Mouse (Mus musculus): ENCODE data around the gene Col1a1. TPM values are rescaled to one million over a fixed set of nuclear protein-coding genes. Genes with fewer than 3 reads are reported as not detected.

Col1a1 gene
- polyA plus RNA-seq, 1 experiment, result 2.3 TPM

DNA sequence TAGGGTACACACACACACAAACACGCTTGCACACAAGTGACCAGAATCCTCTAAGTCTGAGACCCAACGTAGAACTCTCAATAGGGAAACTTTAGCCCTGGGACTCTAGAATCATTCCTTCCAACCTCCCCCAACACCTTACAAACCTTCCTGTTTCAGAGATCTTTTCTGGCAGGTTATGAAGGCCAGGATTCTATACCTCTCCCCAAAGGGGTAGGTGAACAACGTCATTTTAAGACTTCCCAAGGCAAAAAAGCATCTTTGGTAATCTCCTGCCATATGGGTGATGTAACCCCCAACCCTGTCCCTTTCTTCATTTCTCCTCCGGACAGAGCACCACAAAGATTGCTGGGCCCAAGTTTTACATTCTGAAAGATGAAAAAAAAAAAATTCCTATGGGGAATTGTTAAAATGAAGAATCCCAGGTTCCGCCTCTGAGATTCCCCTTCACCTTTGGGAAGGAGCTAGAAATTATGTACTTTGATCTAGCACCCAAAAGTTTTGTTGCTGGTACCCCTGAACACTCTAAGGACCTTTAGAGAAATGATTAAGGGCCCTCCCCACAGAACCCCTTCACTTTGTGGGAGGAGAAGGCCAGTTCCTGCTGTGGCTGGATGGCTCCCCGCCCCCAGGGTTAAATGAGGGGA lies 54.2 kb downstream of the Col1a1 start:
- H3ac ChIP-seq (ENCODE audit: control insufficient read depth, insufficient read length, low read depth), result peak overlapping the region; percentile 16
- peaks cover 44% of the 10 kb centered on the region for H3K79me2 ChIP-seq (ENCODE audit: control insufficient read depth, insufficient read depth)

DNA sequence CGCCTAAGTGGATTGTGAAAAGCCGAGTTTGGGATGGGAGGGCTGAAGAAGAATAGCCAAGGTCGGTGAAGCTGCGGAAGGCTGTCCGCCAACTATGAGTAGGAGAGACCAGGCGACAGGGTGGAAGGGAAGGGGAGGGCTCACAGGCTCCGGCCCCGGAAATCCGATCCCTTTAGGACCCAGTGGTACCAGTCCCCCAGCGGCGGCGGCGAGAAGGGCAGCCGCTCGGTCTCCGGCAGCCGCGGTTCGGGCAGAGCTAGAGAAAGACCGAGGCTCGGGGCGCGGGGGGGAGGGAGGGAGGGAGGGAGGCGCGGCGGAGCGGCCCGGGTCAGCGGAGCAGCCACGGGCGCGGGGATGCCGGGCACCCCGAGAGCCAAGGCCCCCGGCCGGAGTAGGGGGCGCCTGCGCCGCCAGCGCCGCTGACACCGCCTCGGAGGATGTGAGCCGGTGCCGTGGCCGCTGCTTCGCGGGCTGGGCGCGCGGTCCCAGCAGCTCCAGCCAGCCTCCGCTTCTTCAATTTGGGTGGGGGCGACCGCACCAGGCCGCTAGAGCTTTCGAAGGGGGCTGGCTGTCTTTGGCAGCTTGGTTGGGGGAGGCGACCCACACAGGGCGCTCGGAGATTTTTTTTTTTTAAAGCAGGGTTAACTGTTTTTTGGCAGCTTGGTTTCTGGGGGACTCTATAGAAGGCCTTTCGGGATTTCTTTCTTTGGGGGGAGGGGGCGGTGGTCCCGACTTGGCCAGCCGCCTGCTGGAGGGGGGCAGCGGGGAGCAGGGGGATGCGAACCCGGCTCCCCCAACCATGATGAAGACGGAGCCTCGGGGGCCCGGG lies 54.9 kb downstream of the Col1a1 start, which contains the start of gene Ppp1r9b:
Gene Ppp1r9b, plus strand, starts transcription at position 287 of the 829 bp plus-strand sequence.
- TF ChIP-seq MYOD1 (IDR thresholded peaks at IDR 0.05; ENCODE audit: control insufficient read depth, insufficient read length, low read depth), result no peak
- peaks cover 39% of the 10 kb centered on the region for H3K79me3 ChIP-seq (ENCODE audit: low read depth)
- peaks cover 18% of the 10 kb centered on the region for H3K36me3 ChIP-seq (ENCODE audit: control insufficient read depth, insufficient read depth)
- peak within 1 kb of the TSS; percentile 85 for H3ac ChIP-seq (ENCODE audit: control insufficient read depth, insufficient read length, low read depth)
- H3K27me3 ChIP-seq (ENCODE audit: control insufficient read depth, insufficient read depth, insufficient read length), result no peaks in the 10 kb centered on the region
- peaks cover 52% of the 10 kb centered on the region for H3K79me2 ChIP-seq (ENCODE audit: control insufficient read depth, insufficient read depth)
- H3K4me3 ChIP-seq (ENCODE audit: insufficient read depth, poor library complexity, severe bottlenecking), result peak within 1 kb of the TSS; percentile 79

More for the DNA sequence above, 54.2 kb downstream of the Col1a1 start:
- peaks cover 32% of the 10 kb centered on the region for H3K79me3 ChIP-seq (ENCODE audit: low read depth)
- peak overlapping the region; percentile 79 for H3K4me3 ChIP-seq (ENCODE audit: insufficient read depth, poor library complexity, severe bottlenecking)
- H3K27me3 ChIP-seq (ENCODE audit: control insufficient read depth, insufficient read depth, insufficient read length), result no peaks in the 10 kb centered on the region
- peaks cover 12% of the 10 kb centered on the region for H3K36me3 ChIP-seq (ENCODE audit: control insufficient read depth, insufficient read depth)
- no peak for TF ChIP-seq MYOD1 (IDR thresholded peaks at IDR 0.05; ENCODE audit: control insufficient read depth, insufficient read length, low read depth)
- TF ChIP-seq CTCF (IDR thresholded peaks at IDR 0.05; ENCODE audit: control insufficient read depth, insufficient read depth, insufficient read length), result no peak
- TF ChIP-seq MAX (IDR thresholded peaks at IDR 0.05), result no peak
- TF ChIP-seq USF1 (IDR thresholded peaks at IDR 0.05; ENCODE audit: low read depth), result no peak
- no peak for TF ChIP-seq CEBPB (IDR thresholded peaks at IDR 0.05; ENCODE audit: low read depth)
- no peak for TF ChIP-seq FOSL1 (IDR thresholded peaks at IDR 0.05; ENCODE audit: insufficient read depth, low read length, poor library complexity, severe bottlenecking)
- no peak for TF ChIP-seq MYOG (IDR thresholded peaks at IDR 0.05; ENCODE audit: control insufficient read depth, extremely low read depth, insufficient read length)

DNA sequence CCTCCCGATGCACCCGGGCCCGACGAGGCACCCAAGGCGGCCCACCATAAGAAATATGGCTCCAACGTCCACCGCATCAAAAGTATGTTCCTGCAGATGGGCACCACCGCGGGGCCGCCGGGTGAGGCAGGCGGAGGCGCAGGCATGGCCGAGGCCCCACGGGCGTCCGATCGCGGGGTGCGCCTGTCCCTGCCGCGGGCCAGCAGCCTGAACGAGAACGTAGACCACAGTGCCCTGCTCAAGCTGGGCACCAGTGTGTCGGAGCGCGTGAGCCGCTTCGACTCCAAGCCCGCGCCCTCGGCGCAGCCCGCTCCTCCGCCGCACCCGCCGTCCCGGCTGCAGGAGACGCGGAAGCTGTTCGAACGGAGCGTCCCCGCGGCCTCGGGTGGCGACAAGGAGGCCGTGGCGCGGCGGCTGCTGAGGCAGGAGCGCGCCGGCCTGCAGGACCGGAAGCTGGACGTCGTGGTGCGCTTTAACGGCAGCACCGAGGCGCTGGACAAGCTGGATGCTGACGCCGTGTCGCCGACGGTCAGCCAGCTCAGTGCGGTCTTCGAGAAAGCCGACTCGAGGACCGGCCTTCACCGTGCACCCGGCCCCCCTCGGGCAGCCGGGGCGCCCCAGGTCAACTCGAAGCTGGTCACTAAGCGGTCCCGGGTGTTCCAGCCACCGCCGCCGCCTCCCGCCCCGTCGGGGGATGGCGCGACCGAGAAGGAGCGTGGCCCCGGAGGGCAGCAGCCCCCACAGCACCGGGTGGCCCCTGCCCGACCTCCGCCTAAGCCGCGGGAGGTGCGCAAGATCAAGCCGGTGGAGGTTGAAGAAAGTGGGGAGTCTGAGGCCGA lies 55.8 kb downstream of the Col1a1 start:
- peak; percentile 10 for TF ChIP-seq MAX (IDR thresholded peaks at IDR 0.05)
- no peak for TF ChIP-seq USF1 (IDR thresholded peaks at IDR 0.05; ENCODE audit: low read depth)
- Histone ChIP-seq H3K36me3 (ENCODE audit: control insufficient read depth, insufficient read depth) (peaks cover 27% of the 10 kb centered on the region), H3K79me2 (ENCODE audit: control insufficient read depth, insufficient read depth) (peaks cover 61% of the 10 kb centered on the region), H3ac (ENCODE audit: control insufficient read depth, insufficient read length, low read depth) (peak overlapping the region; percentile 66), H3K79me3 (ENCODE audit: low read depth) (peaks cover 41% of the 10 kb centered on the region), H3K4me3 (ENCODE audit: insufficient read depth, poor library complexity, severe bottlenecking) (peak overlapping the region; percentile 79), H3K27me3 (ENCODE audit: control insufficient read depth, insufficient read depth, insufficient read length) (no peaks in the 10 kb centered on the region)

DNA sequence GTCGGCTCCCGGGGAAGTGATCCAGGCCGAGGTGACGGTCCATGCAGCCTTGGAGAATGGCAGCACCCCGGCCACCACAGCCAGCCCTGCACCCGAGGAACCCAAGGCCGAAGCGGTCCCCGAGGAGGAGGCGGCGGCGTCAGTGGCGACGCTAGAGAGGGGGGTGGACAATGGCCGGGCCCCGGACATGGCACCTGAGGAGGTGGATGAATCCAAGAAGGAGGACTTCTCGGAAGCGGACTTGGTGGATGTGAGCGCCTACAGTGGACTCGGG lies 56.4 kb downstream of the Col1a1 start:
- Histone ChIP-seq H3K27me3 (ENCODE audit: control insufficient read depth, insufficient read depth, insufficient read length) (no peaks in the 10 kb centered on the region), H3ac (ENCODE audit: control insufficient read depth, insufficient read length, low read depth) (peak overlapping the region; percentile 66), H3K79me3 (ENCODE audit: low read depth) (peaks cover 41% of the 10 kb centered on the region), H3K4me3 (ENCODE audit: insufficient read depth, poor library complexity, severe bottlenecking) (peak overlapping the region; percentile 79), H3K36me3 (ENCODE audit: control insufficient read depth, insufficient read depth) (peaks cover 31% of the 10 kb centered on the region), H3K79me2 (ENCODE audit: control insufficient read depth, insufficient read depth) (peaks cover 62% of the 10 kb centered on the region)
- TF ChIP-seq USF1 (IDR thresholded peaks at IDR 0.05; ENCODE audit: low read depth) (no peak), MYOD1 (IDR thresholded peaks at IDR 0.05; ENCODE audit: control insufficient read depth, insufficient read length, low read depth) (no peak), CTCF (IDR thresholded peaks at IDR 0.05; ENCODE audit: control insufficient read depth, insufficient read depth, insufficient read length) (no peak), FOSL1 (IDR thresholded peaks at IDR 0.05; ENCODE audit: insufficient read depth, low read length, poor library complexity, severe bottlenecking) (no peak), CEBPB (IDR thresholded peaks at IDR 0.05; ENCODE audit: low read depth) (no peak), MAX (IDR thresholded peaks at IDR 0.05) (no peak)

DNA sequence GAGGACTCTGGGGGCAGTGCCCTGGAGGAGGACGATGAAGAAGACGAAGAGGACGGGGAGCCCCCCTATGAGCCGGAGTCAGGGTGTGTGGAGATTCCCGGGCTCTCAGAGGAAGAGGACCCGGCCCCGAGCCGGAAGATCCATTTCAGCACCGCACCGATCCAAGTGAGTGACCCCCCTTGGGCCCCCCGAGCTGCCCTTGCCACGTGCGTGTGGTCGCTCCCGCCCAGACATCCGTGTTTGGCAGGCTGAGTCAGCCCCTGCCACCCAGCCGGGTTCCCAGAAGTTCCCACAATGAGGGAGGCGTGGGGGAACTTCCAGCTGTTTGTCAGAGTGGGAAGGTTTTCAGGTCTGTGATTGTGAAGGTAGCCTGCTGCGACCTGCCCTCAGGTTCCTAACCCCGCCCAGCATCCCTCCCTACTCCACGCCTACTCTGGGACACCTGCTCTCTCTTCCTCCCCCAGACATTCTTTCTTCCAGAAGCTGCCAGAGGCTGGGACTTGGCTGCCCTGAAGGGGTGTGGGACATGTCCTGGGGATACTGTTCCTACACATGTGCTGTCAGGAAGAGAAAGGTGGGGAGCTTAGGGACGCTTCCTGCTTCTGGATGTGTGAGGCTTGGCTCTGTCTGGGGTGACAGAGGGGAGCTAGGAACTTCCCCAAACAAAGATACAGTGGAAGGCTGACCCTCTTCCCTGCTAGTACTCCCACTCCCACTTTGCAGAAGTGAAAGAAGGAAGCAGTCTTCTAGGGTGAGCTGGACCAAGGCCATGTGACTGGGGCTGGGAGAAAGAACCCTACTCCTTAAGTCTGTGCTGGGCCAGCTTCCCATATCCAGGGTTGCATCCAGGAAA lies 57.0 kb downstream of the Col1a1 start:
- Histone ChIP-seq H3ac (ENCODE audit: control insufficient read depth, insufficient read length, low read depth) (peak overlapping the region; percentile 66), H3K79me2 (ENCODE audit: control insufficient read depth, insufficient read depth) (peaks cover 62% of the 10 kb centered on the region), H3K27me3 (ENCODE audit: control insufficient read depth, insufficient read depth, insufficient read length) (no peaks in the 10 kb centered on the region), H3K79me3 (ENCODE audit: low read depth) (peaks cover 41% of the 10 kb centered on the region), H3K4me3 (ENCODE audit: insufficient read depth, poor library complexity, severe bottlenecking) (peak overlapping the region; percentile 79), H3K36me3 (ENCODE audit: control insufficient read depth, insufficient read depth) (peaks cover 36% of the 10 kb centered on the region)
- TF ChIP-seq CEBPB (IDR thresholded peaks at IDR 0.05; ENCODE audit: low read depth) (no peak), MAX (IDR thresholded peaks at IDR 0.05) (peak; percentile 84), USF1 (IDR thresholded peaks at IDR 0.05; ENCODE audit: low read depth) (peak; percentile 31)

Measured in C2C12 (cell line).